Mouse (Mus musculus): ENCODE results near the gene Mpp2. TPM values are rescaled to one million over a fixed set of nuclear protein-coding genes. Genes with fewer than 3 reads are reported as not detected.

The Mpp2 gene
- polyA plus RNA-seq, 1 experiment from 2014 or later, result 6.8 TPM

- 86% methylated on average over 6 of the region's 6 CpGs for WGBS
- Histone ChIP-seq H3K4me3 (replicated peaks) (no peak overlapping the region), H3K27me3 (replicated peaks) (no peaks in the 10 kb centered on the region), H3K4me1 (replicated peaks) (0 out of 2 replicates have a peak, but pooled peaks cover 3% of the 10 kb centered on the region), H3K27ac (no peak overlapping the region), H3K4me2 (replicated peaks) (no peak overlapping the region), H3K36me3 (no peaks in the 10 kb centered on the region), H3K9ac (no peak overlapping the region), H3K9me3 (no peaks in the 10 kb centered on the region)
- ATAC-seq, result no peak
Observed at GRCm38 (mm10) chr11:102043381-102043780, 44.9 kb downstream of the Mpp2 start.

DNA sequence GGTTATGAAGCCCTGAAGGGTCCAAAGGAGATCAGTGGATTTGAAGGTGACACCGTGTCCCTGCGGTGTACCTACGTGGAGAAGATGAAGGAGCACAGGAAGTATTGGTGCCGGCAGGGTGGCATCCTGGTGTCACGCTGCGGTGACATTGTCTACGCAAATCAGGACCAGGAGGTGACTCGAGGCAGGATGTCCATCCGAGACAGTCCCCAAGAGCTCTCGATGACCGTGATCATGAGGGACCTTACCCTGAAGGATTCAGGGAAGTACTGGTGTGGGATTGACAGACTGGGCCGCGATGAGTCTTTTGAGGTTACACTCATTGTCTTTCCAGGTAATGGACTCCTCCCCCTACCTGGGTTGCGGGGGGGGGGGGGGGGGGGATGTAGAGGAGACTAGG, 45.3 kb downstream of the Mpp2 start:
- Histone ChIP-seq H3K9me3 (no peaks in the 10 kb centered on the region), H3K9ac (no peak overlapping the region), H3K27ac (no peak overlapping the region), H3K4me1 (replicated peaks) (0 out of 2 replicates have a peak, but pooled peaks cover 3% of the 10 kb centered on the region), H3K4me3 (replicated peaks) (no peak overlapping the region), H3K4me2 (replicated peaks) (no peak overlapping the region), H3K27me3 (replicated peaks) (no peaks in the 10 kb centered on the region), H3K36me3 (no peaks in the 10 kb centered on the region)
- no peak for ATAC-seq
- WGBS, result 89% methylated on average over 13 of the region's 14 CpGs

DNA sequence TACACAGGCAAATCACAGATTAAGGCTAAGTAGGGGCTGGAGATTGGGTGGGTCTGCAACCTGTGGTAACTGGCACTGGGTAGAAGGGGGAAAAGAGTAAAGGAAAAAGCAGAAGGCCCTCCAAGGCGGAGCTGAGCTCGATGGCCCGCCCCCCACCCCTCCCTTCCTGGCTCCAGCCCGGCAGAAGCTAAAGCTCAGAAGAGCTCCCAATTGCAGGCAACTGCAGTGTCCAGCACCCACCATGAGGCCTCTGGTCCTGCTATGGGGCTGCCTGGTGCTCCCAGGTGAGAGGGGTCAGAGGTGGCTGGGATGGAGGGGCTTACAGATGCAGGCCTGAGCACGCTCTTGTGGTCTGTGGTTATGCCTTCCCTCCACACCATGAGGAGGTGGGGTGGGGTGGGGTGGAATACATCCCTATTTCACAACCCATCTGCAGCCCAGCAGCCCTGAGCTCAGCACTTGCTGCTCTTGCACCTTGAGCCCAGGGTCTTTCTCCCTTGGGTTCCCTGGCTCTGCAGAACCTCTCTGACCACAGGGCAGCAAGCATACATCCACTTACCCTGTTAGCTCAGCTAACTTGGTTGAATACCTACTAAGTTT, 46.9 kb downstream of the Mpp2 start, which contains the start of gene Cd300lg:
Gene Cd300lg, plus strand, starts transcription at position 160 of the 600 bp plus-strand sequence.
- Histone ChIP-seq H3K4me3 (replicated peaks) (no peak within 1 kb of the TSS), H3K9me3 (no peaks in the 10 kb centered on the region), H3K9ac (no peak within 1 kb of the TSS), H3K4me1 (replicated peaks) (0 out of 2 replicates have a peak, but pooled peaks cover 3% of the 10 kb centered on the region), H3K27me3 (replicated peaks) (no peaks in the 10 kb centered on the region), H3K27ac (no peak within 1 kb of the TSS), H3K36me3 (no peaks in the 10 kb centered on the region), H3K4me2 (replicated peaks) (no peak within 1 kb of the TSS)
- WGBS, result 45% methylated on average over 5 of the region's 5 CpGs
- no peak for ATAC-seq

GRCm38 (mm10) chr11:102040646-102041045, 47.7 kb downstream of the Mpp2 start:
- H3K4me2 ChIP-seq (replicated peaks), result no peak overlapping the region

GRCm38 (mm10) chr11:102040138-102040524, 48.2 kb downstream of the Mpp2 start:
- Histone ChIP-seq H3K27me3 (replicated peaks) (no peaks in the 10 kb centered on the region), H3K4me3 (replicated peaks) (no peak overlapping the region), H3K9me3 (no peaks in the 10 kb centered on the region), H3K4me2 (replicated peaks) (no peak overlapping the region), H3K9ac (no peak overlapping the region), H3K36me3 (no peaks in the 10 kb centered on the region), H3K4me1 (replicated peaks) (0 out of 2 replicates have a peak, but pooled peaks cover 3% of the 10 kb centered on the region), H3K27ac (no peak overlapping the region)
- under 1% methylated on average over 9 of the region's 9 CpGs for whole genome bisulfite sequencing
- ATAC-seq, result peak; percentile 93

More at GRCm38 (mm10) chr11:102040646-102041045, 47.7 kb downstream of the Mpp2 start:
- WGBS, result 70% methylated on average over 4 of the region's 4 CpGs
- ATAC-seq, result 0 out of 2 replicates have a peak, but pooled peaks have one; percentile 5
- no peak overlapping the region for H3K27ac ChIP-seq
- H3K36me3 ChIP-seq, result no peaks in the 10 kb centered on the region
- no peaks in the 10 kb centered on the region for H3K9me3 ChIP-seq
- 0 out of 2 replicates have a peak, but pooled peaks cover 3% of the 10 kb centered on the region for H3K4me1 ChIP-seq (replicated peaks)
- no peak overlapping the region for H3K9ac ChIP-seq
- no peaks in the 10 kb centered on the region for H3K27me3 ChIP-seq (replicated peaks)
- H3K4me3 ChIP-seq (replicated peaks), result no peak overlapping the region

- Histone ChIP-seq H3K4me2 (replicated peaks) (no peak overlapping the region), H3K27ac (no peak overlapping the region)
Observed at GRCm38 (mm10) chr11:102039487-102040137, 48.7 kb downstream of the Mpp2 start.

DNA sequence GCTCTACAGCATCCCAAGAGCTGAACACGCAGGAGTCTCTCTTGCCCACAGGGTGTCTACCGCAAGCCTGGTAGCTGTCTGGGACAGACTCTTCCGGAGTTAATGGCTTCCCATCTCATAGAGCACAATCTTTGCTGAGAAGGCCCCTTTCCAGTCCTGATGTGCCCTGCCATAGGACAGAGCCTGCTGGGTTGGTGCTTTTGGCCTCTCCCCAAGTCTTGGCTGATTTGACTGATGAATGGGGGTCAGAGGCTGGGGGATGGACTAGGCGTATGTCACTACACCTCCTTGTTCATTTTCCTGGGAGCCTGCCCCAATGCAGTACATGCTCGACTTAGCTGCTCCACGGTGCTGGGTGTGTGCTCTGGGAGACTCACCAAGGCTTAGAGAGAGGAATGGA, 50.5 kb downstream of the Mpp2 start:
- Histone ChIP-seq H3K9me3 (no peaks in the 10 kb centered on the region), H3K27ac (no peak overlapping the region), H3K4me2 (replicated peaks) (no peak overlapping the region), H3K9ac (no peak overlapping the region), H3K4me1 (replicated peaks) (0 out of 2 replicates have a peak, but pooled peaks cover 3% of the 10 kb centered on the region), H3K36me3 (no peaks in the 10 kb centered on the region), H3K27me3 (replicated peaks) (no peaks in the 10 kb centered on the region), H3K4me3 (replicated peaks) (no peak overlapping the region)
- WGBS, result 81% methylated on average over 6 of the region's 6 CpGs
- no peak for ATAC-seq

More at GRCm38 (mm10) chr11:102039487-102040137, 48.7 kb downstream of the Mpp2 start:
- no peaks in the 10 kb centered on the region for H3K27me3 ChIP-seq (replicated peaks)
- no peaks in the 10 kb centered on the region for H3K9me3 ChIP-seq
- no peaks in the 10 kb centered on the region for H3K36me3 ChIP-seq
- no peak overlapping the region for H3K9ac ChIP-seq
- ATAC-seq, result no peak; the same call in 1 of the 2 replicates
- no peak overlapping the region for H3K4me3 ChIP-seq (replicated peaks)
- H3K4me1 ChIP-seq (replicated peaks), result 0 out of 2 replicates have a peak, but pooled peaks cover 3% of the 10 kb centered on the region
- 48% methylated on average over 13 of the region's 13 CpGs for WGBS

- Histone ChIP-seq H3K27ac (no peak overlapping the region), H3K36me3 (no peaks in the 10 kb centered on the region), H3K27me3 (replicated peaks) (no peaks in the 10 kb centered on the region), H3K4me3 (replicated peaks) (no peak overlapping the region), H3K4me1 (replicated peaks) (0 out of 2 replicates have a peak, but pooled peaks cover 3% of the 10 kb centered on the region), H3K9ac (no peak overlapping the region), H3K9me3 (no peaks in the 10 kb centered on the region), H3K4me2 (replicated peaks) (no peak overlapping the region)
- WGBS, result 76% methylated on average over 7 of the region's 7 CpGs
- ATAC-seq, result no peak
Observed at GRCm38 (mm10) chr11:102036336-102036735, 52.0 kb downstream of the Mpp2 start.

- ATAC-seq, result no peak
- WGBS, result 78% methylated on average over 5 of the region's 5 CpGs
- H3K36me3 ChIP-seq, result no peaks in the 10 kb centered on the region
- H3K4me2 ChIP-seq (replicated peaks), result no peak overlapping the region
- 0 out of 2 replicates have a peak, but pooled peaks cover 5% of the 10 kb centered on the region for H3K4me1 ChIP-seq (replicated peaks)
- H3K9me3 ChIP-seq, result no peaks in the 10 kb centered on the region
- H3K27ac ChIP-seq, result no peak overlapping the region
- no peak overlapping the region for H3K9ac ChIP-seq
- no peak overlapping the region for H3K4me3 ChIP-seq (replicated peaks)
- no peaks in the 10 kb centered on the region for H3K27me3 ChIP-seq (replicated peaks)
Observed at GRCm38 (mm10) chr11:102035456-102035960, 52.8 kb downstream of the Mpp2 start.

DNA sequence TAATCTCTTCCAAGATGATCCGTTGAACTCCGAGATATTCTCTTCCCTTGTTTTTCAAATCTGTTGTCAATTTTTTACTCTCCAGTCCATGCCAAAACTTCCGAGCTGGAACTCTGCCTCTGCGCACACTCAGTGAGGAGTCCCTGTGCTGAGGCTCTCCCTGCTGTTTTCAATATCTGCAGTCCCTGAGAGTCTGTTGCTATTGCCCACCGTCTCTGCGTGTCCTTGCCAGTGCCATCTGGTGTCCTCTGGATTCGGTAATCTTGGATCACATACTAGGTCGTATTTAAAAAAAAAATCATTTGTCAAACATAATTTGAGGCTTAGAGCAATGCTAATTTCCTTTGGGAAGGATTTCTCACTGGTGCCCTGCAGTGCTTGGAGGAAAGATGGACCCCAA, 53.4 kb downstream of the Mpp2 start:
- no peak overlapping the region for H3K9ac ChIP-seq
- WGBS, result 75% methylated on average over 8 of the region's 8 CpGs
- H3K27ac ChIP-seq, result no peak overlapping the region
- no peak for ATAC-seq
- no peak overlapping the region for H3K4me2 ChIP-seq (replicated peaks)
- H3K27me3 ChIP-seq (replicated peaks), result no peaks in the 10 kb centered on the region
- H3K4me3 ChIP-seq (replicated peaks), result no peak overlapping the region
- H3K9me3 ChIP-seq, result no peaks in the 10 kb centered on the region
- H3K4me1 ChIP-seq (replicated peaks), result peaks cover 8% of the 10 kb centered on the region; the same call in 1 of the 2 replicates
- H3K36me3 ChIP-seq, result no peaks in the 10 kb centered on the region

DNA sequence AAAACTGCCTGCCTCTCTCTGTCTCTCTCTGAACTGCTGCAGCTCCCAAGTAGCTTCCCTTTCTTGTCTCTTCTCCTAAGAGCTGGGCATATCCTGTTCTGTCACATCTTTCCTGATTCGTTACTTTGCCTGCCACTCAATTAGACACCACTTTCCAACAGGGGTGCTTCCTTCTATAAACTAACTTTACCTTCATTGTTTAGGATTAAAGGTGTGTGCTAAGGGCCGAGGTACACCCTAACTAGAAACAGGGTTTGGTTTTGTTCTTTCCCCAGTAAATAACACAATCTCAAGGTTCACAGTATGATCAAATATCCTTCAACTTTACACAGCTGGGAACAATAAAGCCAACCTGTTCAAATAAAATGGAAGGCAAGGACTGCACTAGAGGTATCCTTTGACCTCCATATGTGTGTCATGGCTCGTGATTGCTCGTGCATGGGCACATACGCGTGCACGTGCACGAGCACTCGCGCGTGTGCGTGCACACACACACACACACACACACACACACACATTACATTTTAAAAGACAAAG, 55.2 kb downstream of the Mpp2 start:
- H3K27ac ChIP-seq, result no peak overlapping the region
- no peak overlapping the region for H3K4me2 ChIP-seq (replicated peaks)
- no peak overlapping the region for H3K4me3 ChIP-seq (replicated peaks)
- no peaks in the 10 kb centered on the region for H3K36me3 ChIP-seq
- no peaks in the 10 kb centered on the region for H3K27me3 ChIP-seq (replicated peaks)
- ATAC-seq, result peak; percentile 34; the same call in 1 of the 2 replicates
- H3K4me1 ChIP-seq (replicated peaks), result peaks cover 6% of the 10 kb centered on the region; the same call in 1 of the 2 replicates
- H3K9me3 ChIP-seq, result no peaks in the 10 kb centered on the region
- no peak overlapping the region for H3K9ac ChIP-seq
- WGBS, result 86% methylated on average over 12 of the region's 12 CpGs

DNA sequence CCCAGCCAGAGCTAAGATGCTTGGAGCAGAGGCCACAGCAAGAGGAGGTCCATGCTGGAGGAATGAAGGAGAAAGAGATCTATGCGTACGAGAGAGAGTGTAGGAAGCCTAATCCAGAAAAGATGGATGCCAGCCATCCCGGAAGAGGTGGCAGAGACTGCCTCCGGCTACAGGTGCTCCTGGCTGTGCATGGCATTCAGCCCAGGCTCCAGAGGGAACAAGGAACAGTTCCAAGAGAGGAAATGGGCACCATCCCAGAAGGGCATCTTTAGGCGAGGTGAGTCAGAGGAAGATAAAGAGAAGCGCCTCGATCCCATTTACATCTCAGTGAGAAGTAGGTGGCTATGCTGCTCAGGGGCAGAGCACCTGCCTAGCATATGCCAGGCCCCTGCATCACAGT, 57.2 kb downstream of the Mpp2 start:
- H3K4me3 ChIP-seq (replicated peaks), result no peak overlapping the region
- no peak overlapping the region for H3K27ac ChIP-seq
- H3K4me2 ChIP-seq (replicated peaks), result no peak overlapping the region
- no peaks in the 10 kb centered on the region for H3K27me3 ChIP-seq (replicated peaks)
- no peaks in the 10 kb centered on the region for H3K36me3 ChIP-seq
- no peaks in the 10 kb centered on the region for H3K9me3 ChIP-seq
- WGBS, result 82% methylated on average over 7 of the region's 7 CpGs
- ATAC-seq, result no peak
- peaks cover 12% of the 10 kb centered on the region for H3K4me1 ChIP-seq (replicated peaks)
- H3K9ac ChIP-seq, result no peak overlapping the region
